Mouse (Mus musculus) liver, adult 2 months (tissue): Measurements from ENCODE around the gene Tapbpl. TPM values are rescaled to one million over a fixed set of nuclear protein-coding genes. Genes with fewer than 3 reads are reported as not detected.

ENCODE experiments used
- DNase-seq: peaks from one replicate; pipeline ENCODE4 v3.0.0-alpha.2; 2011; ENCODE audit warnings: low read depth, low spot score; ENCODE audit errors: extremely low read depth
- H3K27ac ChIP-seq: fragments of 200-500 bp; replicated peaks from 2 replicates; pipeline ENCODE4 v1.5.1; 2012; ENCODE audit warnings: low read depth, mild to moderate bottlenecking, control low read depth, inconsistent platforms, low read length; ENCODE audit not compliant: insufficient read depth
- H3K27me3 ChIP-seq: fragments of 200-500 bp; 2 replicates; pipeline ENCODE4 v1.6.1; 2012; ENCODE audit warnings: mild to moderate bottlenecking, moderate library complexity, low read length, inconsistent platforms; ENCODE audit not compliant: control insufficient read depth, insufficient read depth
- H3K36me3 ChIP-seq: fragments of 200-500 bp; 2 replicates; pipeline ENCODE4 v1.6.1; 2012; ENCODE audit warnings: low read length, inconsistent platforms; ENCODE audit not compliant: control insufficient read depth, insufficient read depth
- H3K4me1 ChIP-seq: fragments of 200-500 bp; 2 replicates; pipeline ENCODE4 v1.6.1; 2011; ENCODE audit warnings: low read length; ENCODE audit not compliant: control insufficient read depth, insufficient read depth
- H3K4me3 ChIP-seq: fragments of 200-500 bp; 2 replicates; pipeline ENCODE4 v1.5.1; 2011; ENCODE audit warnings: low read depth, mild to moderate bottlenecking, control low read depth, low read length, moderate library complexity; ENCODE audit not compliant: insufficient read depth
- H3K79me2 ChIP-seq: fragments of 200-500 bp; 2 replicates; pipeline ENCODE4 v1.6.1; 2012; ENCODE audit warnings: inconsistent platforms, mild to moderate bottlenecking, low read length, moderate library complexity; ENCODE audit not compliant: control insufficient read depth, insufficient read depth
- H3K9ac ChIP-seq: fragments of 200-500 bp; 2 replicates; pipeline ENCODE4 v1.6.1; 2012; ENCODE audit warnings: low read depth, mild to moderate bottlenecking, control low read depth, inconsistent platforms, low read length
- CTCF ChIP-seq: fragments of 200-500 bp; IDR thresholded peaks from 2 replicates; pipeline ENCODE4 v1.5.1; 2011; ENCODE audit warnings: low read depth, low read length, control low read depth
- POLR2A ChIP-seq: fragments of 200-500 bp; IDR thresholded peaks from 2 replicates; pipeline ENCODE4 v1.6.1; 2011; ENCODE audit warnings: low read length, control low read depth; ENCODE audit not compliant: insufficient read depth; ENCODE audit errors: extremely low read depth
- WGBS: fragments of 180-500 bp; shearing (Covaris S2); methylation state at CpG from one replicate; pipeline ENCODE4 v1.1.7; 2018; 5-methylcytosine and 5-hydroxymethylcytosine counted together
- polyA plus RNA-seq: library from polyadenylated mRNA; depleted of rRNA; stranded (reverse); fragments of >200 nt; gene quantifications from 2 replicates; pipeline ENCODE4 v1.2.3, GENCODE M21; 2012
- total RNA-seq: library from RNA; depleted of rRNA; stranded (reverse); fragments of >200 nt; gene quantifications from 2 replicates; pipeline ENCODE4 v1.2.3, GENCODE M21; 2014

Gene Tapbpl
- total and polyA plus RNA-seq, 2 experiments = 15.0 to 18.2 TPM

DNA sequence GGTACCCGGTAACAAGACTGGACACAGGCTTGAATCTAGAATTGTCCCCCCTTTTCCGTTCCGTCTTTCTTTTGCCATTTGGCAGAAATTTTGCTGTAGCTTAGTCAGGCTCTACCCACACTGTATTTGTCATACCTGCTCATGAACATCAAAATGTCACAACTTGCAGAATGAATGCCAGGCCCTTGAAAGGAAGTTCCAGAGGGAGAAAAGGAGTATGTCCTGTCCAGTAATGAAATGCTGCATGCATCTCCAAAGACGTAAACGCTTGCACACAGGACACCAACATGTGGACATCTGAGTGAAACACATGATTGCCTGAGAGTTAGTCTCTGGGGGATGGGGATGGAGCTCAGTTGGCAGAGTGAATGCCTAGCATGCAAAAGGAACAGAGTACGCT, 17.9 kb downstream of the Tapbpl start:
- Histone ChIP-seq H3K27ac (no peak overlapping the region), H3K36me3 (no peaks in the 10 kb centered on the region), H3K4me3 (no peak overlapping the region), H3K27me3 (no peaks in the 10 kb centered on the region), H3K4me1 (0 out of 2 replicates have a peak, but pooled peaks cover 3% of the 10 kb centered on the region), H3K79me2 (no peaks in the 10 kb centered on the region), H3K9ac (no peak overlapping the region)
- WGBS = 78% methylated on average over 6 of the region's 6 CpGs
- TF ChIP-seq POLR2A (no peak), CTCF (no peak)
- DNase-seq = no peak

DNA sequence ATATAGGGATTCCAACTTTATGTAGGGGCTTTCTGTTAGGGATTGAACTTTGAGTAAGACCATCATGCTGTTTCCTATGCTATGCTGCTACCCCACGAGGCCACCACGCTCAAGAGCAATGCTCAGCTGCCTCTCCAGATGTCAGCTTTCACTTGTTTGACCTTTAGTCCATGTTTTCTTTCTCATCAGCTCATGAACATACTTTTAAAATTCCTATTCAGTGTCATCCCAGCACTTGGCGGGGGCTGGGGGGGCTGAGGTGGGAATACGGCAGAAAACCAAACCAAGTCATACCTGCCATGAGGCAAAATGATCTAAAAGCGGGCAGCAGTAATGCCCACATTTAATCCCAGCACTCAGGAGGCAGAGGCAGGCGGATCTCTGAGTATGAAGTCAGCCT, 18.5 kb downstream of the Tapbpl start:
- Histone ChIP-seq H3K4me3 (no peak overlapping the region), H3K79me2 (no peaks in the 10 kb centered on the region), H3K27ac (no peak overlapping the region), H3K27me3 (no peaks in the 10 kb centered on the region), H3K4me1 (0 out of 2 replicates have a peak, but pooled peaks cover 3% of the 10 kb centered on the region), H3K36me3 (no peaks in the 10 kb centered on the region), H3K9ac (no peak overlapping the region)
- DNase-seq = no peak
- no peak for TF ChIP-seq POLR2A
- no peak for TF ChIP-seq CTCF
- WGBS = 75% methylated on average over 6 of the region's 6 CpGs

DNA sequence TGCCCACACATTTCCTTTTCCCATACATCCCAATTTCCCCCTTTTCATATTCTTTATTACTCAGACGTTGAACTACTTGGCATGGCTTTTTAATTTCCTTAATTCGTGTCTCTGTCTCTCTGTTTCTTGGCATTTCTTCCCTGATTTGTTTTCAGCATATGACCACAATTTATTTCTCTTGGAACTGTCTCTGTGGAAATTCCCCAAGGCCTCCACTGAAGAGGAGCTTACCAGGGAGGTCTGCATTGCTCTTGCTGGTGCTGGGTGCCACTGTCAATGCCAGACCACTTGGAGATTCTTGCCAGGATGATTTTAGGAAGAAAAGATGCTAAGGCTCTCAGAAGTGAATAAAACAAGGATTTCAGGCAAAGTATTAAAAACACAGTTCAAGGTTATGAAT, 19.0 kb downstream of the Tapbpl start:
- TF ChIP-seq CTCF = no peak
- TF ChIP-seq POLR2A = no peak
- H3K4me1 ChIP-seq = 0 out of 2 replicates have a peak, but pooled peaks cover 3% of the 10 kb centered on the region
- no peaks in the 10 kb centered on the region for H3K36me3 ChIP-seq
- no peaks in the 10 kb centered on the region for H3K79me2 ChIP-seq
- H3K27me3 ChIP-seq = no peaks in the 10 kb centered on the region
- 39% methylated on average over 2 of the region's 2 CpGs for WGBS
- no peak overlapping the region for H3K27ac ChIP-seq
- no peak for DNase-seq
- no peak overlapping the region for H3K9ac ChIP-seq
- no peak overlapping the region for H3K4me3 ChIP-seq

DNA sequence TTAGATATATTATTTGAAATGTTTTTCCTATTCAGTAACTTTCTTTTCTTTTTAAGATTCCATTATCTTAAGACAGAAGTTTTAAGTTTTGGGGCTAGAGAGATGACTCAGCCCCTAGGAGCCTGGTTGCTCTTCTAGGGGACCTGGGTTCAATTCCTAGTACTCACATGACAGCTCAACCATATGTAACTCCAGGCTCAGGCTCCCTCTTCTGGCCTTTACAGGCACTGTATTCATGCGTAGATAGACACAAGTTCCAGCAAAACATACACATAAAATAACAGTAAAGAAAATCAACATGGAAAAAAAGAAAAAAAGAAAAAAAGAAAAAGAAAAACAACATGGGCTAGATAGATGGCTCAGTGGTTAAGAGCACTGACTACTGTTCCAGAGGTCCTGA, 21.2 kb downstream of the Tapbpl start:
- Histone ChIP-seq H3K36me3 (no peaks in the 10 kb centered on the region), H3K9ac (no peak overlapping the region), H3K4me3 (no peak overlapping the region), H3K27ac (no peak overlapping the region), H3K4me1 (no peaks in the 10 kb centered on the region), H3K27me3 (no peaks in the 10 kb centered on the region), H3K79me2 (no peaks in the 10 kb centered on the region)
- TF ChIP-seq POLR2A (no peak), CTCF (no peak)
- 90% methylated on average over 1 of the region's 1 CpGs for WGBS
- no peak for DNase-seq

DNA sequence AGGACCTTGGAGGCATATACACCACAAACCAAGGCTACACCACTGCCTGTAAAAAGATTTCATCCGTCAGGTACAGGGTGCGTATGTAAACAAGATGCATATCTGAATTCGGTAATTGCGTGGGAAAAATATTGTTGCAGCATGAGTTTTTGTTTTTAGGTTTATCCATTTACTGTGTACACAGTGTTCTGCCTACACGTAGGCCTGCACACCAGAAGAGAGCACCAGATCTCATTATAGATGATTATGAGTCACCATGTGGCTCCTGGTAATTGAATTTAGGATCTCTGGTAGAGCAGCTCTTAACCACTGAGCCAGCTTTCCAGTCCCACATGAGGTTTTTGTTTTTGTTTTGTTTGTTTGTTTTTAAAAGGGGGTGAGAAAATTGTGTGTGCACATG, 34.5 kb downstream of the Tapbpl start:
- no peak for DNase-seq
- Histone ChIP-seq H3K79me2 (no peaks in the 10 kb centered on the region), H3K27ac (no peak overlapping the region), H3K27me3 (no peaks in the 10 kb centered on the region), H3K4me1 (peaks cover 2% of the 10 kb centered on the region), H3K4me3 (no peak overlapping the region), H3K9ac (no peak overlapping the region), H3K36me3 (peaks cover 13% of the 10 kb centered on the region; the same call in 1 of the 2 replicates)
- 88% methylated on average over 5 of the region's 5 CpGs for WGBS
- no peak for TF ChIP-seq CTCF
- no peak for TF ChIP-seq POLR2A

DNA sequence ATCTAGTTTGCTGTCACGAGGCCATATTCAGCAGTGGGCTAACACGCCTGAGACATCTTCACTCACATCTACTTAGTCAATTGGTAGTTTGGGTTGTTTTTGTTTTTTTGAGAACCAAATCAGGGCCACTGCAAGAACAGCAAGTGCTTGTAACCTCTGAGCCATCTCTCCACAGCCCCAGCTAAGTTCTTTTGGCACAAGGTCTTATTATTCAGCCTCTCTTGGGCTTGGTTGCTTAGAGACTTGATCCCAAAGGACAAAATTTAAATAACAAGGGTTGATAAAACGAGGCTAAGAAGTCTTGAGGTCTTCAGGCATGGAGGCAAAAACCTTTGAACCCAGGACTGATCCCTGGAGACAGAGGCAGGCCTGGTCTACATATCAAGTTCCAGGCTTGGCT, 35.4 kb downstream of the Tapbpl start:
- no peak for DNase-seq
- no peak overlapping the region for H3K4me3 ChIP-seq
- no peak overlapping the region for H3K27ac ChIP-seq
- no peak overlapping the region for H3K9ac ChIP-seq
- peaks cover 13% of the 10 kb centered on the region; the same call in 1 of the 2 replicates for H3K36me3 ChIP-seq
- H3K4me1 ChIP-seq = peaks cover 2% of the 10 kb centered on the region
- TF ChIP-seq POLR2A (no peak), CTCF (no peak)
- 91% methylated on average over 3 of the region's 3 CpGs for whole genome bisulfite sequencing
- H3K27me3 ChIP-seq = no peaks in the 10 kb centered on the region
- no peaks in the 10 kb centered on the region for H3K79me2 ChIP-seq
